Mouse (Mus musculus) intestine, postnatal 0 days (tissue): ENCODE measurements at regions not wholly inside any gene's neighbourhood (a gene's known extent, or its start where the extent isn't known, plus 50 kb on each side); places are given as distances from the start of the nearest gene placed in this dataset.

Source experiments
- ATAC-seq: fragments of 200-750 bp; cut with Nextera tagmentation; 2 replicates; pipeline ENCODE4 v1.8.0; 2017; ENCODE audit warnings: mild to moderate bottlenecking, moderate TSS enrichment, moderate library complexity
- H3K27ac ChIP-seq: fragments of 300-500 bp; sonication (generic); 2 replicates; pipeline ENCODE4 v1.5.1; 2014; ENCODE audit warnings: mild to moderate bottlenecking, low read depth, low read length, moderate library complexity
- H3K27me3 ChIP-seq: fragments of 300-500 bp; sonication (generic); replicated peaks from 2 replicates; pipeline ENCODE4 v1.6.1; 2014; ENCODE audit warnings: low read length, mixed read lengths; ENCODE audit not compliant: control insufficient read depth, insufficient read depth
- H3K36me3 ChIP-seq: fragments of 300-500 bp; sonication (generic); 2 replicates; pipeline ENCODE4 v1.6.1; 2014; ENCODE audit warnings: mild to moderate bottlenecking, moderate library complexity; ENCODE audit not compliant: control insufficient read depth, insufficient read depth
- H3K4me1 ChIP-seq: fragments of 300-500 bp; sonication (generic); replicated peaks from 2 replicates; pipeline ENCODE4 v1.6.1; 2014; ENCODE audit warnings: antibody characterized with exemption, low read length, mixed read lengths; ENCODE audit not compliant: control insufficient read depth, insufficient read depth
- H3K4me2 ChIP-seq: fragments of 300-500 bp; sonication (generic); replicated peaks from 2 replicates; pipeline ENCODE4 v1.6.1; 2014; ENCODE audit warnings: low read depth, mild to moderate bottlenecking, moderate library complexity
- H3K4me3 ChIP-seq: fragments of 300-500 bp; sonication (generic); 2 replicates; pipeline ENCODE4 v1.5.1; 2014; ENCODE audit warnings: low read depth, low read length
- H3K9ac ChIP-seq: fragments of 300-500 bp; sonication (generic); 2 replicates; pipeline ENCODE4 v1.6.1; 2014; ENCODE audit warnings: mild to moderate bottlenecking, low read depth, low read length
- H3K9me3 ChIP-seq: fragments of 300-500 bp; sonication (generic); 2 replicates; pipeline ENCODE4 v1.6.1; 2016; ENCODE audit warnings: mixed run types; ENCODE audit not compliant: control insufficient read depth
- CTCF ChIP-seq: sonication (generic); IDR thresholded peaks from 2 replicates; pipeline ENCODE4 v1.5.1; 2016; ENCODE audit warnings: low read depth, mild to moderate bottlenecking, control low read depth, antibody characterized with exemption, moderate library complexity
- WGBS: fragments of 180-500 bp; shearing (Covaris S2); extraction: QIAGEN DNeasy Blood & Tissue Kit; methylation state at CpG from one replicate; pipeline ENCODE4 v1.1.7; 2014; 5-methylcytosine and 5-hydroxymethylcytosine counted together

GRCm38 (mm10) chr17:48680331-48680730, 225.6 kb downstream of the Unc5cl start:
- Histone ChIP-seq H3K27ac (no peak overlapping the region), H3K27me3 (no peaks in the 10 kb centered on the region), H3K36me3 (no peaks in the 10 kb centered on the region), H3K4me3 (no peak overlapping the region), H3K4me2 (no peak overlapping the region), H3K9me3 (no peaks in the 10 kb centered on the region), H3K4me1 (no peaks in the 10 kb centered on the region), H3K9ac (no peak overlapping the region)
- 85% methylated on average over 10 of the region's 10 CpGs for WGBS
- TF ChIP-seq CTCF, result no peak
- ATAC-seq, result no peak

DNA sequence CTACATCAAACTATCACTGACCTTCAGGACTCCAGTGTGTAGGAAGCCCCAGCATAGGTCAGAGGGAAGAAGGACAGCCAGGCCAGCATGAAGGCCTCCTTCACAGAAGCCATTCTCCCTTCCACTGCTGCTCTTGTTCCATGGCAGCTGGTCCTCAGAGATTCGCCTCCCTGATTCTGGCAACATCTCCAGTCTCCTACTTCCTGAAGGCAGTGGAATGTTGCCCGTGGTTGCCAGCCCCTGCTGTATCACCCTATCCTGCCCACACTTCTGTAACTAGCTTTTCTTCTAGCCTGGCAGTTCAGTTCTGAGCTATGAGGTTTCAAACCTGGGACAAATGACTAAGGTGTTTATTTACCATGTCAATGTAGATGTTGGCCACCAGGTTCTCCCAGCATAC, 234.2 kb downstream of the Unc5cl start:
- no peak for ATAC-seq
- Histone ChIP-seq H3K27me3 (no peaks in the 10 kb centered on the region), H3K9ac (no peak overlapping the region), H3K4me1 (no peaks in the 10 kb centered on the region), H3K9me3 (no peaks in the 10 kb centered on the region), H3K27ac (no peak overlapping the region), H3K4me3 (no peak overlapping the region), H3K4me2 (no peak overlapping the region), H3K36me3 (no peaks in the 10 kb centered on the region)
- TF ChIP-seq CTCF, result no peak
- WGBS, result 67% methylated on average over 2 of the region's 2 CpGs

DNA sequence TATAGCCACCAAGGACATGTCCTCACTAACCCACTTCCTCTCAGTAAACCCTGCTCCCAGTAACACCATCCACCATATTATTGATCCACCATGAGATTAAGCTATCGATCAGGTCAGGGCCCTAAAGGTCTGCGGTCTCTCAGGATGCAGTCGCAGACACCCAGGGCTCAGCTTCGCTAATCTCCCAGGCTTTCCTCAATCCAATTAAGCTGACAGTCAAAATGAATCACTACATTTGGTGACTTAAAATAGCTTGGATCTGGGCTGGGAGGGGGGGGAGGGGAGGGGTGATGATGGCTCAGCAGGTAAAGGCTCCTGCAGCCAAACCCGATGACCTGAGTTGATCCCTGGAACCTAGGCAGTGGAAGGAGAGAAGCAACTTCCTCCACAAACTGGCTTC, 233.7 kb upstream of the Lrfn2 start:
- no peak overlapping the region for H3K9ac ChIP-seq
- H3K4me1 ChIP-seq, result no peaks in the 10 kb centered on the region
- no peaks in the 10 kb centered on the region for H3K9me3 ChIP-seq
- no peak overlapping the region for H3K27ac ChIP-seq
- no peak for TF ChIP-seq CTCF
- no peak overlapping the region for H3K4me2 ChIP-seq
- 77% methylated on average over 5 of the region's 5 CpGs for WGBS
- no peaks in the 10 kb centered on the region for H3K27me3 ChIP-seq
- no peak overlapping the region for H3K4me3 ChIP-seq
- H3K36me3 ChIP-seq, result no peaks in the 10 kb centered on the region
- no peak for ATAC-seq

DNA sequence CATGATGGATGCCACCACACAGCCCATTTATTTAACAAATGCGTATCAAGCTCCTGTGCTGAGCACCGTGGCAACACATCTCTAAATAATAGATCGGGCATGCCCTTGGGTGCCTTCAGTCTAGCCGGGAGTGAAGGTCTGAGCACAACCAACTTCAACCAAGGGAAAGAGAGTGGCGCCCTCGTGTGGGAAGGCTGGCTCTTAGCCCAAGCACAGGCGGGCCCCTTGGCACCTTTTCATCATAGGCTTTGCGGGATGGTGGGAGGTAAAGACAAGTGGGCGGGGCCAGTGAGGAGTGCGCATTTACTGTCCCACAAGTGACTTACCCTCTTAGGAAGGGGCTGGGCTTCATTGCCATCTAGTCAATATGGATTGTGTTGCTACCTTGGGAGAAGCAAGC, 231.6 kb upstream of the Lrfn2 start:
- no peaks in the 10 kb centered on the region for H3K4me1 ChIP-seq
- no peak overlapping the region for H3K4me3 ChIP-seq
- H3K36me3 ChIP-seq, result no peaks in the 10 kb centered on the region
- 24% methylated on average over 10 of the region's 10 CpGs for WGBS
- H3K27me3 ChIP-seq, result no peaks in the 10 kb centered on the region
- H3K9me3 ChIP-seq, result no peaks in the 10 kb centered on the region
- H3K9ac ChIP-seq, result no peak overlapping the region
- no peak overlapping the region for H3K27ac ChIP-seq
- no peak for ATAC-seq
- no peak overlapping the region for H3K4me2 ChIP-seq
- TF ChIP-seq CTCF, result peak; percentile 66

DNA sequence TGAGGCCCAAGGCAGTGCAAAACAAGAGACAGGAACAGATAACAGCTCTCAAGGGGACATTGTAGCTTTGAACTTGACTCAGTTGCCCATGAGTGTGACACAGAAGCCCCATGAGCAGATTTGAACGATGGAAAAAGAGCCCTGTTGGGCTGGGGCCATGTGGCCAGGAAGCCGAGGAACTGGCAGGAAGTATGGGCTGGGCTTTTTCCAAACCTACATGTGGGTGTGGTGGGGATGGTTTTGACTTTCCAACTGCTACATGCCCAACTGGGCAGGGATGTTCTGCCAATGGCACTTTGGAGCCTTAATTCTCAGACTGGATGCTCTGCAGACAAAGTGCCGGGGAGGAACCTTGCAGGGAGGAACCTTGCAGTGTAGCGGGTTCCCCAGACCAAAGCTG, 211.7 kb upstream of the Lrfn2 start:
- H3K9ac ChIP-seq, result no peak overlapping the region
- H3K4me2 ChIP-seq, result no peak overlapping the region
- 78% methylated on average over 4 of the region's 4 CpGs for WGBS
- TF ChIP-seq CTCF, result no peak
- no peaks in the 10 kb centered on the region for H3K27me3 ChIP-seq
- ATAC-seq, result no peak
- no peak overlapping the region for H3K4me3 ChIP-seq
- H3K27ac ChIP-seq, result no peak overlapping the region
- H3K9me3 ChIP-seq, result no peaks in the 10 kb centered on the region
- no peaks in the 10 kb centered on the region for H3K4me1 ChIP-seq
- no peaks in the 10 kb centered on the region for H3K36me3 ChIP-seq

- H3K9me3 ChIP-seq, result no peaks in the 10 kb centered on the region
- no peak for ATAC-seq
- TF ChIP-seq CTCF, result no peak
- no peaks in the 10 kb centered on the region for H3K27me3 ChIP-seq
- H3K9ac ChIP-seq, result no peak overlapping the region
- no peak overlapping the region for H3K4me2 ChIP-seq
- H3K27ac ChIP-seq, result no peak overlapping the region
- H3K4me3 ChIP-seq, result no peak overlapping the region
- WGBS, result 61% methylated on average over 10 of the region's 10 CpGs
- H3K36me3 ChIP-seq, result no peaks in the 10 kb centered on the region
- no peaks in the 10 kb centered on the region for H3K4me1 ChIP-seq
These were observed 208.9 kb upstream of the Lrfn2 start for GRCm38 (mm10) chr17:48723286-48723685.

DNA sequence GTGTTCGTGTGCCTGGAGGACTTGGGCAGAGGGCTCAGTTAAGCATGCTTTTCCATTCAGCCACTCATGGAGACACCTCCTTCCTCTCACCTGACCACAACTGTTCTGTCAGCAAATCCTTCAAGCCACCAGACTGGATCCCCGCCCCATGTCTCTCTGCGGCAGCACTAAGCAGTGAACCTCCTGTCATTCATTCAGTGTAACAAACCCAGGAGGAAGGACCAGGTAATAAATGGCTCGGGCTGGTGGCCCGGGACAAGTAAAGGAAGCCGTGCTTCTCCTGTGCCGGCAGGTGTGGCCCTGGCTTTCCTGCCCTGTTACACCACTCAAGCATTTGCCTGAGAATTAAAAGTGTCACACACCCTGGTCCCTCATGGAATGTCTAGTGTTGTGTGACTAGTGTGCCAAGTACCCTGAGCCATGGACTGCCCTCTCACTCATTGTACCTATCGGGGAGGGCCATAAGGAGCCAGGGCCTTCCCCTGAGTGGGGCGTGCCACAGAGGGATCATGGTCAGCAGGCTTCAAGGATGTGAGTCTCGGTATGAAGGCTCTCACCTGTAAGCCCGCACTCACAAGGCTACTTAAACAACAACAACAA, 207.6 kb upstream of the Lrfn2 start:
- 49% methylated on average over 11 of the region's 11 CpGs for WGBS
- ATAC-seq, result peak; percentile 52
- Histone ChIP-seq H3K27me3 (no peaks in the 10 kb centered on the region), H3K9ac (no peak overlapping the region), H3K27ac (no peak overlapping the region), H3K4me1 (no peaks in the 10 kb centered on the region), H3K36me3 (no peaks in the 10 kb centered on the region), H3K4me3 (no peak overlapping the region), H3K4me2 (no peak overlapping the region; the same call in 1 of the 2 replicates), H3K9me3 (no peaks in the 10 kb centered on the region)
- no peak for TF ChIP-seq CTCF
